Mouse (Mus musculus): Measurements from ENCODE around the gene Itpk1.

DNA sequence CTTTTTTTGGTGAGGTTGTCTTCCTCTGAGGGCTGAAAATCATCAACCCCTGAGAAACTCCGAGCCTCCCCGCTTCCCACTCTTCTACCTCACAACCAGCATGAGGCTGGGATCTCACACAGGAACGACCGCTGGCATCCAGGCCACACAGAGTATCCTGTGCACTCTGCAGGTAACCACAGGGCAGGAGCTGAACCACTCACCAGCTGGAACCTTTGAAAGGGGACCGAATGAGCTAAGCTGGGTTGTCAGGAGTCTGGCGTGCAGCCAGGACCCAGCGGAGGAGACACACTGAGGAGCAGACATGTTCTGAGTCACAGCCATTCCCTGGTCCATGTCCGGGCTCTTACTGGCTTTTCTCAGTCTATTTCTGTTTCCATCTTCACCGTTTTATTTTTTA, 111.0 kb downstream of the Itpk1 start:
- no peak for TF ChIP-seq CTCF (IDR thresholded peaks at IDR 0.05)
- no peak for TF ChIP-seq EP300 (IDR thresholded peaks at IDR 0.05)
